Mouse (Mus musculus) left cerebral cortex, postnatal 14 days (tissue): ENCODE results near the gene Tnni3. TPM values are rescaled to one million over a fixed set of nuclear protein-coding genes. Genes with fewer than 3 reads are reported as not detected.

Source experiments
- DNase-seq, 2 experiments: peaks; one replicate each; pipeline ENCODE4 v3.0.0; 2021 to 2022; ENCODE audit warnings: low spot score in 2 of 2, mixed read lengths in 1 of 2
- intact Hi-C: fragments of 180-260 bp; cut with DNase I; formaldehyde crosslinking; loops from one replicate; pipeline ENCODE4 v1.15.1; 2025
- total RNA-seq, 2 experiments: library from RNA; stranded (reverse); gene quantifications; 2 replicates each; pipeline ENCODE4 v1.2.3; 2021

The Tnni3 gene
- total RNA-seq, 2 experiments from 2014 or later: 0.55 TPM; not detected in 1

GRCm38 (mm10) chr7:4523205-4524130 is 561 bp downstream of the Tnni3 start:
- intact Hi-C loops: no loop called here

GRCm38 (mm10) chr7:4522292-4522691 is 1.7 kb downstream of the Tnni3 start:
- DNase-seq: no peak
- intact Hi-C loops: no loop called here

More at GRCm38 (mm10) chr7:4523205-4524130, 561 bp downstream of the Tnni3 start:
- no peak for DNase-seq

- intact Hi-C loops: no loop called here
- no peak for DNase-seq
Observed at GRCm38 (mm10) chr7:4521231-4522003, 2.6 kb downstream of the Tnni3 start.

GRCm38 (mm10) chr7:4518487-4518886 is 5.5 kb downstream of the Tnni3 start:
- intact Hi-C loops: no loop called here
- no peak for DNase-seq

GRCm38 (mm10) chr7:4516332-4517050 is 7.5 kb downstream of the Tnni3 start, which contains the start of gene Tnnt1:
TSS of gene Tnnt1 (minus strand) at chr7:4516382.
- intact Hi-C loops: no loop called here

GRCm38 (mm10) chr7:4515853-4516252 is 8.2 kb downstream of the Tnni3 start:
- intact Hi-C loops: no loop called here
- no peak for DNase-seq

More at GRCm38 (mm10) chr7:4516332-4517050, 7.5 kb downstream of the Tnni3 start, which contains the start of gene Tnnt1:
- no peak for DNase-seq

- DNase-seq: no peak
- intact Hi-C loops: no loop called here
Observed at GRCm38 (mm10) chr7:4513829-4514712, 10.0 kb downstream of the Tnni3 start.

GRCm38 (mm10) chr7:4513236-4513635 is 10.8 kb downstream of the Tnni3 start:
- no peak for DNase-seq
- intact Hi-C loops: no loop called here

GRCm38 (mm10) chr7:4511489-4512224 is 12.4 kb downstream of the Tnni3 start:
- intact Hi-C loops: no loop called here
- DNase-seq: no peak

- peak; percentile 58 to 63 for DNase-seq
- intact Hi-C loops: no loop called here
Observed at GRCm38 (mm10) chr7:4509863-4510608, 14.0 kb downstream of the Tnni3 start.

GRCm38 (mm10) chr7:4508739-4509116 is 15.3 kb downstream of the Tnni3 start:
- DNase-seq: no peak
- intact Hi-C loops: no loop called here

GRCm38 (mm10) chr7:4508062-4508738 is 15.8 kb downstream of the Tnni3 start:
- peak in 1 of 2 experiments; percentile 47 for DNase-seq
- intact Hi-C loops: no loop called here

GRCm38 (mm10) chr7:4507220-4507619 is 16.8 kb downstream of the Tnni3 start:
- intact Hi-C loops: no loop called here
- no peak for DNase-seq

GRCm38 (mm10) chr7:4504646-4505435 is 19.2 kb downstream of the Tnni3 start:
- intact Hi-C loops: no loop called here
- no peak for DNase-seq

GRCm38 (mm10) chr7:4503858-4504257 is 20.2 kb downstream of the Tnni3 start:
- DNase-seq: no peak
- intact Hi-C loops: no loop called here

- DNase-seq: no peak
- intact Hi-C loops: no loop called here
Observed at GRCm38 (mm10) chr7:4503100-4503499, 20.9 kb downstream of the Tnni3 start.
